8 mouse cellular contexts compared by ENCODE assay signal in genomic region chr7:65690869-65691268, GRCm38 (mm10). TPM values are rescaled to one million over a fixed set of nuclear protein-coding genes. Genes with fewer than 3 reads are reported as not detected.
DNase-seq lines count a peak whose midpoint lies in the region; ATAC-seq lines count a peak whose summit lies in the region.

TSS of gene Tm2d3 (plus strand) at chr7:65691169.

- 82% methylated on average over 7 of the region's 7 CpGs for WGBS in lung, embryonic 16.5 days
- 88% methylated on average over 7 of the region's 7 CpGs for WGBS in embryonic facial prominence, embryonic 11.5 days
- WGBS in limb, embryonic 11.5 days, result 89% methylated on average over 7 of the region's 7 CpGs
- WGBS in neural tube, embryonic 15.5 days, result 89% methylated on average over 7 of the region's 7 CpGs

- H3K27ac ChIP-seq in lung, embryonic 16.5 days (ENCODE audit: low read length), result no peak within 1 kb of the TSS; the same call in 1 of the 2 replicates
- no peak within 1 kb of the TSS for H3K27ac ChIP-seq in embryonic facial prominence, embryonic 11.5 days (replicated peaks; ENCODE audit: low read depth, low read length)
- H3K27ac ChIP-seq in limb, embryonic 11.5 days (replicated peaks; ENCODE audit: low read depth, low read length), result no peak within 1 kb of the TSS
- no peak within 1 kb of the TSS for H3K27ac ChIP-seq in neural tube, embryonic 15.5 days (replicated peaks)

- H3K9ac ChIP-seq in lung, embryonic 16.5 days (ENCODE audit: low read length), result no peak within 1 kb of the TSS
- no peak within 1 kb of the TSS for H3K9ac ChIP-seq in embryonic facial prominence, embryonic 11.5 days (replicated peaks; ENCODE audit: low read length)
- no peak within 1 kb of the TSS for H3K9ac ChIP-seq in limb, embryonic 11.5 days (ENCODE audit: low read length)
- H3K9ac ChIP-seq in neural tube, embryonic 15.5 days (replicated peaks), result no peak within 1 kb of the TSS

- no peaks in the 10 kb centered on the region for H3K27me3 ChIP-seq in lung, embryonic 16.5 days (ENCODE audit: control insufficient read depth, insufficient read depth, low read depth, low read length)
- no peaks in the 10 kb centered on the region for H3K27me3 ChIP-seq in embryonic facial prominence, embryonic 11.5 days (ENCODE audit: control insufficient read depth, insufficient read depth, low read length)
- no peaks in the 10 kb centered on the region for H3K27me3 ChIP-seq in limb, embryonic 11.5 days (ENCODE audit: control insufficient read depth, insufficient read depth, low read length)
- no peaks in the 10 kb centered on the region for H3K27me3 ChIP-seq in neural tube, embryonic 15.5 days (replicated peaks)

- H3K36me3 ChIP-seq in lung, embryonic 16.5 days (ENCODE audit: control insufficient read depth, insufficient read depth, low read length), result peaks cover 5% of the 10 kb centered on the region; the same call in 1 of the 2 replicates
- no peaks in the 10 kb centered on the region for H3K36me3 ChIP-seq in embryonic facial prominence, embryonic 11.5 days (replicated peaks; ENCODE audit: control insufficient read depth, insufficient read depth, low read depth, low read length)
- H3K36me3 ChIP-seq in limb, embryonic 11.5 days (ENCODE audit: control insufficient read depth, insufficient read depth, low read length), result no peaks in the 10 kb centered on the region
- H3K36me3 ChIP-seq in neural tube, embryonic 15.5 days, result peaks cover 30% of the 10 kb centered on the region

- peaks cover 14% of the 10 kb centered on the region for H3K4me1 ChIP-seq in lung, embryonic 16.5 days (replicated peaks; ENCODE audit: control insufficient read depth, insufficient read depth, low read length)
- no peaks in the 10 kb centered on the region for H3K4me1 ChIP-seq in embryonic facial prominence, embryonic 11.5 days (ENCODE audit: control insufficient read depth, insufficient read depth, low read length)
- H3K4me1 ChIP-seq in limb, embryonic 11.5 days (ENCODE audit: control insufficient read depth, insufficient read depth, low read length), result peaks cover 8% of the 10 kb centered on the region
- H3K4me1 ChIP-seq in neural tube, embryonic 15.5 days, result peaks cover 21% of the 10 kb centered on the region

- intact Hi-C loops in heart, postnatal 14 days (cut with DNase I), result no loop called here

- no peak within 1 kb of the TSS for H3K4me2 ChIP-seq in lung, embryonic 16.5 days (ENCODE audit: low read depth, low read length)
- H3K4me2 ChIP-seq in embryonic facial prominence, embryonic 11.5 days (ENCODE audit: low read depth, low read length), result no peak within 1 kb of the TSS
- H3K4me2 ChIP-seq in limb, embryonic 11.5 days (ENCODE audit: low read depth, severe bottlenecking), result no peak within 1 kb of the TSS
- H3K4me2 ChIP-seq in neural tube, embryonic 15.5 days, result no peak within 1 kb of the TSS

- ATAC-seq in lung, embryonic 16.5 days (ENCODE audit: low read depth), result no peak
- ATAC-seq in embryonic facial prominence, embryonic 11.5 days (replicated peaks; ENCODE audit: insufficient number of reproducible peaks, low FRiP score, low TSS enrichment, low read depth), result no peak
- ATAC-seq in limb, embryonic 11.5 days (ENCODE audit: insufficient number of reproducible peaks, low FRiP score, low TSS enrichment, low read depth), result no peak
- no peak for ATAC-seq in neural tube, embryonic 15.5 days (ENCODE audit: low FRiP score)

- no peak within 1 kb of the TSS for H3K4me3 ChIP-seq in lung, embryonic 16.5 days (ENCODE audit: low read length)
- no peak within 1 kb of the TSS for H3K4me3 ChIP-seq in embryonic facial prominence, embryonic 11.5 days (ENCODE audit: low read depth, low read length)
- H3K4me3 ChIP-seq in limb, embryonic 11.5 days (ENCODE audit: low read depth, low read length), result no peak within 1 kb of the TSS
- no peak within 1 kb of the TSS for H3K4me3 ChIP-seq in neural tube, embryonic 15.5 days (replicated peaks)

- DNase-seq in lung, postnatal 36 days, result no peak
- DNase-seq in embryonic facial prominence, embryonic 11.5 days (ENCODE audit: low spot score), result no peak
- no peak for DNase-seq in heart, postnatal 14 days
- no peak for DNase-seq in limb, embryonic 11.5 days (ENCODE audit: low spot score)
- DNase-seq in embryo, embryonic 9.5 days (ENCODE audit: extremely low spot score), result no peak
- no peak for DNase-seq in frontal cortex, postnatal 14 days (ENCODE audit: low spot score in 2 of 2)

- no peaks in the 10 kb centered on the region for H3K9me3 ChIP-seq in lung, embryonic 16.5 days (ENCODE audit: control insufficient read depth, low read length)
- no peaks in the 10 kb centered on the region for H3K9me3 ChIP-seq in embryonic facial prominence, embryonic 11.5 days (replicated peaks; ENCODE audit: control insufficient read depth, low read length)
- H3K9me3 ChIP-seq in limb, embryonic 11.5 days (ENCODE audit: control insufficient read depth, low read length), result no peaks in the 10 kb centered on the region
- no peaks in the 10 kb centered on the region for H3K9me3 ChIP-seq in neural tube, embryonic 15.5 days (replicated peaks)

RNA-seq across cellular contexts. Expression of gene Tm2d3, which starts in this region (rescaled TPM):
- 79.6 and 93.7 TPM in 2 replicates for polyA plus RNA-seq in lung, embryonic 16.5 days (2015; fragmentation: Nextera tagmentation; extraction: Ambion mirVana)
- 61.5 and 68.4 TPM in 2 replicates for polyA plus RNA-seq in embryonic facial prominence, embryonic 11.5 days (2014; fragmentation: Nextera tagmentation; extraction: Ambion mirVana)
- 10 to 100 TPM; 17.7 to 18.4 TPM for total RNA-seq in heart, postnatal 14 days (2021)
- 68.3 and 68.5 TPM in 2 replicates for polyA plus RNA-seq in limb, embryonic 11.5 days (2014; fragmentation: Nextera tagmentation; extraction: Ambion mirVana)
- polyA plus RNA-seq in neural tube, embryonic 15.5 days (2015; fragmentation: Nextera tagmentation; extraction: Ambion mirVana), result 80.8 and 90.8 TPM in 2 replicates
